Comparison of ENCODE assay signal across 9 mouse cellular contexts in the genomic region with DNA sequence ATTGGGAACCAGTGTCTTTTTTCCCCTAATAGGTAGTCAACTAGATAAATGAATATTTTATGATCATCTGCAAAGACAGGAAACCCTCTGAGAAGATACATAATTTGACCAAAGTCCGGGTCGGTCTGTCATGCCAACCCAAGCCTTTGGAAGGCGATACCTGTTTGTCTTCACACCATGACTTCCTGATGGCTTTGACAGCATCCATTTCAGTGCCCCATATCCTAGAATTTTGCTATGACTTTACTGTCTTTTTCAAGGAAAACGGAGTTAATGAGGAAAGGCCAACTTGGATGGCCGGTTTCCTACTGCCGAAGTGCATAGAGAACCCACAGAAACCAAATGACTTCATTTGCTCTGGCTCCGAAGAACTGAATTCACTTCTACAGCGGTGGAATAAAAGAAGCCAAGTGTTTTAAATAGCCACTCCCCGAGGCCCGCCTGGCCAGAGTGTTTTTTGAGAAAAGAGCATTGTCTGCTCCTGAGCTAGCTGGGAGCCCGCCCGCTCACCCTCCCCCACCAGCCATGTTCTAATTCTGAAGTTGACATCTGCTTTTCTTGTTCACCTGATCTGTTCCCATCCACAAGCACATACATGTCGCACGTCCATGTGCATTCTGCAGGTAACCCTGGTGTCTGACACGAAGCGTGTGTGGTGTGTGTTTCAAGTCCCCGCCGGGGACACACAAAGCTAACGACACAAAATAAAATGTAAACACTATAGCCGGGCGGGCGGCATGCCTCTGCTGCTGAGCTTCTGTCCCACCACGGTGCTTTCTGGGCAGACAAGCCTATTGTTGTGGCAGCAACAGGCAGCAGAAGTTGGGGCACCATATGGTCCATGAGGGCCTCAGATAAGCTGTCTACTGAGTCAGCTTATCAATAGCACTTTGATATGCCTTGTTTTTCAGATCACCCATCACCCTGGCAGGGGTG. TPM values are rescaled to one million over a fixed set of nuclear protein-coding genes. Genes with fewer than 3 reads are reported as not detected.
DNase-seq lines count a peak whose midpoint lies in the region; ATAC-seq lines count a peak whose summit lies in the region.
"Had no signal": no experiment of that assay in that cellular context is flagged by ENCODE, and none has a peak within 500 bp of the region (broad histone marks: within the 10 kb centered on the region; RNA-seq: fewer than 3 reads in every experiment).

No protein-coding gene starts in this region.

- ATAC-seq in intestine, embryonic 15.5 days, result no peak
- ATAC-seq in midbrain, embryonic 16.5 days, result no peak
- ATAC-seq in erythroid progenitor cell, adult 5-6 weeks (replicated peaks; ENCODE audit: low FRiP score, poor library complexity, severe bottlenecking), result no peak

- no peaks in the 10 kb centered on the region for H3K27me3 ChIP-seq in intestine, embryonic 15.5 days (replicated peaks)
- H3K27me3 ChIP-seq in midbrain, embryonic 16.5 days (ENCODE audit: control insufficient read depth, insufficient read depth, low read depth, low read length), result no peaks in the 10 kb centered on the region

- no peak overlapping the region for H3K4me3 ChIP-seq in intestine, embryonic 15.5 days (replicated peaks)
- H3K4me3 ChIP-seq in midbrain, embryonic 16.5 days (ENCODE audit: low read depth, low read length), result no peak overlapping the region

- H3K9me3 ChIP-seq in intestine, embryonic 15.5 days, result no peaks in the 10 kb centered on the region
- H3K9me3 ChIP-seq in midbrain, embryonic 16.5 days (replicated peaks; ENCODE audit: control insufficient read depth, low read length, poor library complexity, severe bottlenecking), result no peaks in the 10 kb centered on the region

- 23% methylated on average over 23 of the region's 23 CpGs for WGBS in intestine, embryonic 15.5 days
- WGBS in midbrain, embryonic 16.5 days, result 9% methylated on average over 23 of the region's 23 CpGs

- peak overlapping the region; percentile 17; the same call in 1 of the 2 replicates for H3K27ac ChIP-seq in intestine, embryonic 15.5 days
- H3K27ac ChIP-seq in midbrain, embryonic 16.5 days (ENCODE audit: low read length), result no peak overlapping the region

- no peaks in the 10 kb centered on the region for H3K36me3 ChIP-seq in intestine, embryonic 15.5 days
- no peaks in the 10 kb centered on the region for H3K36me3 ChIP-seq in midbrain, embryonic 16.5 days (ENCODE audit: control insufficient read depth, insufficient read depth, low read length)

- DNase-seq in right cerebral cortex, postnatal 25 days, result peak; percentile 8
- DNase-seq in right cerebral cortex, postnatal 14 days, result no peak
- DNase-seq in heart, adult 11 months, result peak; percentile 94
- no peak for DNase-seq in adrenal gland, adult 2 months
- DNase-seq in thymus, postnatal 4 days, result no peak

- no peak overlapping the region for H3K9ac ChIP-seq in intestine, embryonic 15.5 days
- no peak overlapping the region for H3K9ac ChIP-seq in midbrain, embryonic 16.5 days (ENCODE audit: low read depth, low read length)

- peak overlapping the region; percentile 37 for H3K4me2 ChIP-seq in intestine, embryonic 15.5 days (replicated peaks)
- peak overlapping the region; percentile 31 for H3K4me2 ChIP-seq in midbrain, embryonic 16.5 days (ENCODE audit: low read length)

- peaks cover 47% of the 10 kb centered on the region for H3K4me1 ChIP-seq in intestine, embryonic 15.5 days (replicated peaks)
- H3K4me1 ChIP-seq in midbrain, embryonic 16.5 days (ENCODE audit: control insufficient read depth, insufficient read depth, low read length), result peaks cover 35% of the 10 kb centered on the region

RNA-seq across cellular contexts. Expression of a gene that starts 5.8 kb away (rescaled TPM):
- polyA plus RNA-seq in intestine, embryonic 15.5 days (2015; fragmentation: Nextera tagmentation; extraction: Ambion mirVana), result 17.5 and 18.3 TPM in 2 replicates
- polyA plus RNA-seq in midbrain, embryonic 16.5 days (2015; fragmentation: Nextera tagmentation; extraction: Ambion mirVana), result 11.3 and 12.5 TPM in 2 replicates
- not detected in 2 replicates for total RNA-seq in erythroid progenitor cell, adult 5-6 weeks (2015; ENCODE audit: low replicate concordance)
- total RNA-seq in erythroid progenitor cell, adult 5-6 weeks (2017; ENCODE audit: low replicate concordance), result not detected in 2 replicates
- 100 to 1,000 TPM in 1 of 2 experiments, 10 to 100 TPM in 1; 57.7 to 106 TPM for total RNA-seq in adrenal gland, adult 2 months (2021)
- polyA plus RNA-seq in adrenal gland, adult 2 months (2012; rRNA removed), result 10.9 and 18.6 TPM in 2 replicates
- total RNA-seq: hematopoietic stem cell, adult 5-6 weeks had no signal

Comparison
In these comparisons a context has a peak if more than half of its experiments do, and no peak if none do; other contexts are left out.
1. DNase-seq: peak in right cerebral cortex, postnatal 25 days (single experiment) and heart, adult 11 months (single experiment); none in right cerebral cortex, postnatal 14 days (single experiment), adrenal gland, adult 2 months (single experiment) and thymus, postnatal 4 days (single experiment).